Mouse (Mus musculus) right cerebral cortex, postnatal 14 days (tissue): ENCODE data around the gene Ttc39b.

Source experiments
- DNase-seq: peaks from one replicate; pipeline ENCODE4 v3.0.0; 2022

Ttc39b gene

GRCm38 (mm10) chr4:83182178-83183068, 141.6 kb downstream of the Ttc39b start:
- no peak for DNase-seq

GRCm38 (mm10) chr4:83177471-83177870, 146.6 kb downstream of the Ttc39b start:
- no peak for DNase-seq

GRCm38 (mm10) chr4:83174946-83175345, 149.1 kb downstream of the Ttc39b start:
- no peak for DNase-seq

- no peak for DNase-seq
Measured at GRCm38 (mm10) chr4:83172278-83172677, 151.8 kb downstream of the Ttc39b start.

- no peak for DNase-seq
Measured at GRCm38 (mm10) chr4:83170741-83171140, 153.3 kb downstream of the Ttc39b start.
